Mouse (Mus musculus): Measurements from ENCODE around the gene Zfp523. TPM values are rescaled to one million over a fixed set of nuclear protein-coding genes. Genes with fewer than 3 reads are reported as not detected.

Gene Zfp523
- polyA plus RNA-seq, 1 experiment from 2014 or later = 19.2 TPM

- H3K9me3 ChIP-seq (ENCODE audit: control insufficient read depth, low read length) = no peaks in the 10 kb centered on the region
- no peak for ATAC-seq (ENCODE audit: insufficient number of reproducible peaks, insufficient read depth, low FRiP score, low read depth)
- H3K4me2 ChIP-seq (ENCODE audit: low read length) = no peak overlapping the region
- WGBS = 87% methylated on average over 8 of the region's 8 CpGs
- no peak overlapping the region for H3K4me3 ChIP-seq (ENCODE audit: control insufficient read depth in 1 of 2, insufficient read depth in 1 of 2, low read depth in 1 of 2, low read length in 2 of 2)
- H3K36me3 ChIP-seq (ENCODE audit: control insufficient read depth, insufficient read depth, low read length) = no peaks in the 10 kb centered on the region
- no peak overlapping the region for H3K9ac ChIP-seq (ENCODE audit: low read length)
- H3K27ac ChIP-seq (replicated peaks in 1 of 2; ENCODE audit: control insufficient read depth in 1 of 2, insufficient read depth in 1 of 2, low read depth in 2 of 2, low read length in 2 of 2) = no peak overlapping the region
- H3K27me3 ChIP-seq (ENCODE audit: control insufficient read depth, insufficient read depth, low read length) = peaks cover 43% of the 10 kb centered on the region
- peaks cover 12 to 19% of the 10 kb centered on the region in 2 experiments for H3K4me1 ChIP-seq (ENCODE audit: control insufficient read depth in 2 of 2, insufficient read depth in 2 of 2, low read length in 2 of 2)
These were observed 38.9 kb upstream of the Zfp523 start for GRCm38 (mm10) chr17:28138013-28138412.

GRCm38 (mm10) chr17:28138685-28139084 is 38.2 kb upstream of the Zfp523 start:
- Histone ChIP-seq H3K4me1 (ENCODE audit: control insufficient read depth in 2 of 2, insufficient read depth in 2 of 2, low read length in 2 of 2) (peaks cover 12 to 24% of the 10 kb centered on the region in 2 experiments), H3K9ac (ENCODE audit: low read length) (no peak overlapping the region), H3K36me3 (ENCODE audit: control insufficient read depth, insufficient read depth, low read length) (no peaks in the 10 kb centered on the region), H3K27ac (replicated peaks in 1 of 2; ENCODE audit: control insufficient read depth in 1 of 2, insufficient read depth in 1 of 2, low read depth in 2 of 2, low read length in 2 of 2) (no peak overlapping the region), H3K9me3 (ENCODE audit: control insufficient read depth, low read length) (no peaks in the 10 kb centered on the region), H3K4me2 (ENCODE audit: low read length) (no peak overlapping the region), H3K27me3 (ENCODE audit: control insufficient read depth, insufficient read depth, low read length) (peaks cover 46% of the 10 kb centered on the region), H3K4me3 (ENCODE audit: control insufficient read depth in 1 of 2, insufficient read depth in 1 of 2, low read depth in 1 of 2, low read length in 2 of 2) (no peak overlapping the region)
- no peak for ATAC-seq (ENCODE audit: insufficient number of reproducible peaks, insufficient read depth, low FRiP score, low read depth)
- WGBS = 49% methylated on average over 9 of the region's 9 CpGs

- Histone ChIP-seq H3K4me2 (ENCODE audit: low read length) (no peak overlapping the region), H3K4me1 (ENCODE audit: control insufficient read depth in 2 of 2, insufficient read depth in 2 of 2, low read length in 2 of 2) (peaks cover 12 to 30% of the 10 kb centered on the region in 2 experiments), H3K27me3 (ENCODE audit: control insufficient read depth, insufficient read depth, low read length) (peaks cover 61% of the 10 kb centered on the region), H3K36me3 (ENCODE audit: control insufficient read depth, insufficient read depth, low read length) (no peaks in the 10 kb centered on the region), H3K9me3 (ENCODE audit: control insufficient read depth, low read length) (no peaks in the 10 kb centered on the region), H3K9ac (ENCODE audit: low read length) (no peak overlapping the region), H3K4me3 (ENCODE audit: control insufficient read depth in 1 of 2, insufficient read depth in 1 of 2, low read depth in 1 of 2, low read length in 2 of 2) (no peak overlapping the region), H3K27ac (replicated peaks in 1 of 2; ENCODE audit: control insufficient read depth in 1 of 2, insufficient read depth in 1 of 2, low read depth in 2 of 2, low read length in 2 of 2) (no peak overlapping the region)
- no peak for ATAC-seq (ENCODE audit: insufficient number of reproducible peaks, insufficient read depth, low FRiP score, low read depth)
- WGBS = 29% methylated on average over 13 of the region's 13 CpGs
These were observed 36.3 kb upstream of the Zfp523 start for GRCm38 (mm10) chr17:28140431-28141204.

- H3K9ac ChIP-seq (ENCODE audit: low read length) = 0 out of 2 replicates have a peak overlapping the region, but pooled peaks have one; percentile 70
- 3% methylated on average over 15 of the region's 15 CpGs for WGBS
- no peaks in the 10 kb centered on the region for H3K9me3 ChIP-seq (ENCODE audit: control insufficient read depth, low read length)
These were observed 35.7 kb upstream of the Zfp523 start for GRCm38 (mm10) chr17:28141205-28141650.

GRCm38 (mm10) chr17:28141771-28142699 is 34.9 kb upstream of the Zfp523 start, which contains the start of gene Scube3:
TSS of gene Scube3 (plus strand) at chr17:28142141.
- Histone ChIP-seq H3K4me2 (ENCODE audit: low read length) (peak within 1 kb of the TSS; percentile 97), H3K27me3 (ENCODE audit: control insufficient read depth, insufficient read depth, low read length) (peaks cover 71% of the 10 kb centered on the region), H3K9ac (ENCODE audit: low read length) (peak within 1 kb of the TSS; percentile 70), H3K36me3 (ENCODE audit: control insufficient read depth, insufficient read depth, low read length) (no peaks in the 10 kb centered on the region), H3K9me3 (ENCODE audit: control insufficient read depth, low read length) (no peaks in the 10 kb centered on the region), H3K27ac (replicated peaks in 1 of 2; ENCODE audit: control insufficient read depth in 1 of 2, insufficient read depth in 1 of 2, low read depth in 2 of 2, low read length in 2 of 2) (no peak within 1 kb of the TSS), H3K4me3 (ENCODE audit: control insufficient read depth in 1 of 2, insufficient read depth in 1 of 2, low read depth in 1 of 2, low read length in 2 of 2) (peak within 1 kb of the TSS; percentile 44 to 58), H3K4me1 (ENCODE audit: control insufficient read depth in 2 of 2, insufficient read depth in 2 of 2, low read length in 2 of 2) (peaks cover 8 to 21% of the 10 kb centered on the region in 2 experiments; a peak in 3 of 4 replicates)
- WGBS = under 1% methylated on average over 73 of the region's 97 CpGs
- ATAC-seq (ENCODE audit: insufficient number of reproducible peaks, insufficient read depth, low FRiP score, low read depth) = 0 out of 2 replicates have a peak, but pooled peaks have one; percentile 12

More at GRCm38 (mm10) chr17:28141205-28141650, 35.7 kb upstream of the Zfp523 start:
- H3K4me3 ChIP-seq (ENCODE audit: control insufficient read depth in 1 of 2, insufficient read depth in 1 of 2, low read depth in 1 of 2, low read length in 2 of 2) = peak overlapping the region; percentile 44 to 58
- no peak for ATAC-seq (ENCODE audit: insufficient number of reproducible peaks, insufficient read depth, low FRiP score, low read depth)
- peak overlapping the region; percentile 97 for H3K4me2 ChIP-seq (ENCODE audit: low read length)
- H3K27ac ChIP-seq (replicated peaks in 1 of 2; ENCODE audit: control insufficient read depth in 1 of 2, insufficient read depth in 1 of 2, low read depth in 2 of 2, low read length in 2 of 2) = no peak overlapping the region
- peaks cover 10 to 27% of the 10 kb centered on the region in 2 experiments for H3K4me1 ChIP-seq (ENCODE audit: control insufficient read depth in 2 of 2, insufficient read depth in 2 of 2, low read length in 2 of 2)
- peaks cover 65% of the 10 kb centered on the region for H3K27me3 ChIP-seq (ENCODE audit: control insufficient read depth, insufficient read depth, low read length)
- H3K36me3 ChIP-seq (ENCODE audit: control insufficient read depth, insufficient read depth, low read length) = no peaks in the 10 kb centered on the region

- peaks cover 73% of the 10 kb centered on the region for H3K27me3 ChIP-seq (ENCODE audit: control insufficient read depth, insufficient read depth, low read length)
- peak overlapping the region; percentile 70 for H3K9ac ChIP-seq (ENCODE audit: low read length)
- H3K9me3 ChIP-seq (ENCODE audit: control insufficient read depth, low read length) = no peaks in the 10 kb centered on the region
- 2% methylated on average over 33 of the region's 33 CpGs for WGBS
- peaks cover 8 to 21% of the 10 kb centered on the region in 2 experiments; a peak in 3 of 4 replicates for H3K4me1 ChIP-seq (ENCODE audit: control insufficient read depth in 2 of 2, insufficient read depth in 2 of 2, low read length in 2 of 2)
- H3K4me3 ChIP-seq (ENCODE audit: control insufficient read depth in 1 of 2, insufficient read depth in 1 of 2, low read depth in 1 of 2, low read length in 2 of 2) = peak overlapping the region; percentile 44 to 58
- H3K4me2 ChIP-seq (ENCODE audit: low read length) = peak overlapping the region; percentile 97
- no peak for ATAC-seq (ENCODE audit: insufficient number of reproducible peaks, insufficient read depth, low FRiP score, low read depth)
- no peak overlapping the region for H3K27ac ChIP-seq (replicated peaks in 1 of 2; ENCODE audit: control insufficient read depth in 1 of 2, insufficient read depth in 1 of 2, low read depth in 2 of 2, low read length in 2 of 2)
- no peaks in the 10 kb centered on the region for H3K36me3 ChIP-seq (ENCODE audit: control insufficient read depth, insufficient read depth, low read length)
These were observed 34.0 kb upstream of the Zfp523 start for GRCm38 (mm10) chr17:28142700-28143610.
